12 mouse cellular contexts compared by ENCODE assay signal in genomic region chr7:111813093-111813492, GRCm38 (mm10). TPM values are rescaled to one million over a fixed set of nuclear protein-coding genes. Genes with fewer than 3 reads are reported as not detected.
A peak's percentile ranks its signal among the peaks of the same experiment; 100 is the strongest.
DNase-seq lines count a peak whose midpoint lies in the region; ATAC-seq lines count a peak whose summit lies in the region.
"Had no signal": no experiment of that assay in that cellular context is flagged by ENCODE, and none has a peak within 500 bp of the region (broad histone marks: within the 10 kb centered on the region; RNA-seq: fewer than 3 reads in every experiment).

No protein-coding gene starts in this region.

- H3K9ac ChIP-seq in forebrain, embryonic 11.5 days (ENCODE audit: low read length) = no peak overlapping the region
- no peak overlapping the region for H3K9ac ChIP-seq in forebrain, embryonic 14.5 days (ENCODE audit: low read length)
- H3K9ac ChIP-seq in kidney, embryonic 15.5 days = no peak overlapping the region
- H3K9ac ChIP-seq in midbrain, embryonic 14.5 days (replicated peaks; ENCODE audit: low read length) = no peak overlapping the region

- H3K4me1 ChIP-seq in forebrain, embryonic 11.5 days (replicated peaks; ENCODE audit: control insufficient read depth, insufficient read depth, low read length) = no peaks in the 10 kb centered on the region
- no peaks in the 10 kb centered on the region for H3K4me1 ChIP-seq in forebrain, embryonic 14.5 days (ENCODE audit: control insufficient read depth, insufficient read depth, low read length)
- 0 out of 2 replicates have a peak, but pooled peaks cover 4% of the 10 kb centered on the region for H3K4me1 ChIP-seq in kidney, embryonic 15.5 days
- H3K4me1 ChIP-seq in midbrain, embryonic 14.5 days (ENCODE audit: control insufficient read depth, insufficient read depth, low read length) = no peaks in the 10 kb centered on the region
- H3K4me1 ChIP-seq in midbrain, embryonic 10.5 days = no peaks in the 10 kb centered on the region

- no peaks in the 10 kb centered on the region for H3K27me3 ChIP-seq in forebrain, embryonic 11.5 days (ENCODE audit: control insufficient read depth, insufficient read depth, low read length)
- H3K27me3 ChIP-seq in forebrain, embryonic 14.5 days (replicated peaks; ENCODE audit: control insufficient read depth, insufficient read depth, low read length) = no peaks in the 10 kb centered on the region
- 0 out of 2 replicates have a peak, but pooled peaks cover 5% of the 10 kb centered on the region for H3K27me3 ChIP-seq in kidney, embryonic 15.5 days
- H3K27me3 ChIP-seq in midbrain, embryonic 14.5 days (ENCODE audit: control insufficient read depth, insufficient read depth, low read length) = no peaks in the 10 kb centered on the region
- no peaks in the 10 kb centered on the region for H3K27me3 ChIP-seq in midbrain, embryonic 10.5 days (ENCODE audit: low read depth, poor library complexity, severe bottlenecking)

- no peaks in the 10 kb centered on the region for H3K9me3 ChIP-seq in forebrain, embryonic 11.5 days (ENCODE audit: control insufficient read depth, low read length)
- no peaks in the 10 kb centered on the region for H3K9me3 ChIP-seq in forebrain, embryonic 14.5 days (replicated peaks; ENCODE audit: control insufficient read depth, low read length)
- no peaks in the 10 kb centered on the region for H3K9me3 ChIP-seq in kidney, embryonic 15.5 days (replicated peaks)
- H3K9me3 ChIP-seq in midbrain, embryonic 14.5 days (ENCODE audit: control insufficient read depth, low read length) = no peaks in the 10 kb centered on the region
- no peaks in the 10 kb centered on the region for H3K9me3 ChIP-seq in midbrain, embryonic 10.5 days (replicated peaks)

- no peak for ATAC-seq in forebrain, embryonic 11.5 days (replicated peaks; ENCODE audit: low FRiP score)
- ATAC-seq in forebrain, embryonic 14.5 days = no peak
- 0 out of 2 replicates have a peak, but pooled peaks have one; percentile 43 for ATAC-seq in kidney, embryonic 15.5 days (replicated peaks; ENCODE audit: low FRiP score)
- ATAC-seq in midbrain, embryonic 14.5 days (ENCODE audit: low FRiP score, low TSS enrichment) = no peak
- ATAC-seq: intestine, embryonic 16.5 days had no signal

- no peaks in the 10 kb centered on the region for H3K36me3 ChIP-seq in forebrain, embryonic 11.5 days (ENCODE audit: control insufficient read depth, insufficient read depth, low read length)
- H3K36me3 ChIP-seq in forebrain, embryonic 14.5 days (ENCODE audit: control insufficient read depth, insufficient read depth, low read length) = no peaks in the 10 kb centered on the region
- H3K36me3 ChIP-seq in kidney, embryonic 15.5 days = no peaks in the 10 kb centered on the region
- no peaks in the 10 kb centered on the region for H3K36me3 ChIP-seq in midbrain, embryonic 14.5 days (ENCODE audit: control insufficient read depth, insufficient read depth, low read length)
- no peaks in the 10 kb centered on the region for H3K36me3 ChIP-seq in midbrain, embryonic 10.5 days

- 80% methylated on average over 1 of the region's 1 CpGs for WGBS in forebrain, embryonic 11.5 days
- 40% methylated on average over 1 of the region's 1 CpGs for WGBS in forebrain, embryonic 14.5 days
- WGBS in kidney, embryonic 15.5 days = 23% methylated on average over 1 of the region's 1 CpGs
- 80% methylated on average over 1 of the region's 1 CpGs for WGBS in midbrain, embryonic 14.5 days
- 83% methylated on average over 1 of the region's 1 CpGs for WGBS in midbrain, embryonic 10.5 days

- no peak overlapping the region for H3K27ac ChIP-seq in forebrain, embryonic 11.5 days (ENCODE audit: low read depth, low read length)
- no peak overlapping the region for H3K27ac ChIP-seq in forebrain, embryonic 14.5 days (ENCODE audit: low read depth, low read length)
- H3K27ac ChIP-seq in kidney, embryonic 15.5 days = no peak overlapping the region
- H3K27ac ChIP-seq in midbrain, embryonic 14.5 days (replicated peaks; ENCODE audit: low read depth, low read length) = no peak overlapping the region
- no peak overlapping the region for H3K27ac ChIP-seq in midbrain, embryonic 10.5 days (replicated peaks)
- H3K27ac ChIP-seq: macrophage had no signal

- no peak overlapping the region for H3K4me3 ChIP-seq in forebrain, embryonic 11.5 days (ENCODE audit: low read depth, low read length)
- no peak overlapping the region for H3K4me3 ChIP-seq in forebrain, embryonic 14.5 days (ENCODE audit: low read depth, low read length)
- no peak overlapping the region for H3K4me3 ChIP-seq in kidney, embryonic 15.5 days (replicated peaks)
- no peak overlapping the region for H3K4me3 ChIP-seq in midbrain, embryonic 14.5 days (replicated peaks; ENCODE audit: low read depth, low read length)
- H3K4me3 ChIP-seq in midbrain, embryonic 10.5 days = no peak overlapping the region

- no peak overlapping the region for H3K4me2 ChIP-seq in forebrain, embryonic 11.5 days (ENCODE audit: low read depth, low read length, severe bottlenecking)
- H3K4me2 ChIP-seq in forebrain, embryonic 14.5 days (ENCODE audit: low read length) = no peak overlapping the region
- no peak overlapping the region for H3K4me2 ChIP-seq in kidney, embryonic 15.5 days
- no peak overlapping the region for H3K4me2 ChIP-seq in midbrain, embryonic 14.5 days (ENCODE audit: low read length)

- peak; percentile 27 for DNase-seq in forebrain, embryonic 11.5 days (ENCODE audit: low spot score)
- DNase-seq in forebrain, embryonic 14.5 days (ENCODE audit: low spot score) = no peak
- no peak for DNase-seq in kidney, adult 11 months
- peak; percentile 6 for DNase-seq in midbrain, embryonic 14.5 days
- no peak for DNase-seq in midbrain, embryonic 10.5 days (ENCODE audit: low spot score)
- DNase-seq in heart, postnatal 4 days = peak; percentile 31
- no peak for DNase-seq in spleen, adult 18-20 months
- DNase-seq: cerebellum, postnatal 10 days; thymus, adult 18-20 months had no signal

RNA-seq across cellular contexts. Expression of gene Galnt18, which starts 33.3 kb away (rescaled TPM):
- 4.5 and 4.9 TPM in 2 replicates for polyA plus RNA-seq in forebrain, embryonic 11.5 days (2014; fragmentation: Nextera tagmentation; extraction: Ambion mirVana)
- polyA plus RNA-seq in forebrain, embryonic 14.5 days (2014; fragmentation: Nextera tagmentation; extraction: Ambion mirVana) = 6.6 and 7.4 TPM in 2 replicates
- polyA plus RNA-seq in kidney, embryonic 15.5 days (2015; fragmentation: Nextera tagmentation; extraction: Ambion mirVana) = 29.2 and 31.8 TPM in 2 replicates
- polyA plus RNA-seq in midbrain, embryonic 14.5 days (2014; fragmentation: Nextera tagmentation; extraction: Ambion mirVana) = 11.9 and 13.1 TPM in 2 replicates
- polyA plus RNA-seq in midbrain, embryonic 10.5 days (2016; fragmentation: Nextera tagmentation; extraction: Ambion mirVana) = 6.6 and 6.8 TPM in 2 replicates
- total RNA-seq in heart, postnatal 4 days (2021) = 10 to 100 TPM; 19.3 to 21.5 TPM
- polyA plus RNA-seq: macrophage had no signal

Comparison
In these comparisons a context has a peak if more than half of its experiments do, and no peak if none do; other contexts are left out.
1. DNase-seq: peak in forebrain, embryonic 11.5 days (single experiment), midbrain, embryonic 14.5 days (single experiment) and heart, postnatal 4 days (single experiment); none in forebrain, embryonic 14.5 days (single experiment), kidney, adult 11 months (single experiment), midbrain, embryonic 10.5 days (single experiment) and spleen, adult 18-20 months (0 of 2).